Mouse (Mus musculus) 3T3-L1 (cell line): ENCODE results near the gene Sema4f.

Experiments used
- DNase-seq: peaks from one replicate; pipeline ENCODE4 v3.0.0-alpha.2; 2015; ENCODE audit warnings: low read depth, low spot score

Sema4f gene

DNA sequence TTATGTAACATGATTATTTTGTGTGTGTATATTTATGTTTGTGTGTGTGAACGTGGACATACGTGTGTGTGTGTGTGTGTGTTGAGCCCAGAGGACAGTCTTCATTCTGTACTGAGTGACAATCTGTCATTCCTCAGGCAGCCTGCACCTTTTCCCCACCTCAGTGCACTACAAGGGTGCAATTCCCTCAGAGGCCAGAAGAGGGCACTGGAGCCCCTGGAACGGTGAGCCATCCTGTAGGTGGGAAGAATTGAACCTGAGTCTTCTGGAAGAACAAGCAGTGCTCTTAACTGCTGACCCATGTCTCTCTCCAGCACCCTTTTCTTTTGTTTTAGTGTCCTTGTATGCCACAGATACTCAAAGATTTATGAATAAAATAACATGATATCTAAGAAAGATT, 23.7 kb downstream of the Sema4f start:
- DNase-seq = peak; percentile 81

DNA sequence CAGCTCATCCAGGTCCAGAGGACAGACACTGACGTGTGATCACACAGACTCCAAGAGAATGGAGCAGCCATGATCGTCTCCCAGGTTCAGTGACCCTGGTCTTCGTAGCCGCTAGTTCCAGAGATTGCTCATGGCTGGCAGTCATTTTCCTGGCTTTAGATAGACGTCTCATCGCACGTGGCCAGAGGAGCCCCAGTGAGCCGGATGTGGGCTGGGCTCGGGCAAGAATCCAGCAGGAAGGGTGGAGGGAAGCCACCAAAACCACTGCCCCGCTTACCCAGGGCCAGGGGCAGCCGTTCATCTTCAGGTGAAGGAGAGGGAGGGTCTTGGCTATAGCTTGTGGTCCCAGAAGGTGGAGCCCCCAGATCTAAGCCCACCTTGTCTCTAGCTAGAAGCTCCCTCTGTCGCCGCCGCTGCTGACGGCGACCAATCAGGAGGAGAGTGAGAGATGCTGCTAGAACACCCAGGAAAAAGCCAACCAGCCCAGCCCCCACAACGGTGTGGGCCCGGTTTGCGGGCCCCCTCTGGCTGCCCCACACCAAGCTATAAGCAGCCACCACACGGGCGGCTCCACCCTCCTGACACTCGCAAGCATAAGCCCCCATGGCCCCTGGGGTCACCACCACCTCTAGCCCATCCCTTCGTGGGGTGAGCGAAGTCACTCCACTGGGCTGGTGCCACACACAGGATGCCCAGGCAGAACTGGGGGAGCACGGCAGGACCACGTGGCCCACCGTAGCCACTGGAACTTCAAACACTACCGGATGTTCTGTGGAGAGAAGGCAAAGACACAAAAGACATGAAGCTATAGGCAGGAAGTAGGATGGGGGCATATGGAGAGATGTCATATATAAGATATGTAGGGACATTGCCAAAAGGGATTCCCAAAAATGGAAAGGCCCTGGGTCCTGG, 26.0 kb downstream of the Sema4f start:
- DNase-seq = peak; percentile 24

DNA sequence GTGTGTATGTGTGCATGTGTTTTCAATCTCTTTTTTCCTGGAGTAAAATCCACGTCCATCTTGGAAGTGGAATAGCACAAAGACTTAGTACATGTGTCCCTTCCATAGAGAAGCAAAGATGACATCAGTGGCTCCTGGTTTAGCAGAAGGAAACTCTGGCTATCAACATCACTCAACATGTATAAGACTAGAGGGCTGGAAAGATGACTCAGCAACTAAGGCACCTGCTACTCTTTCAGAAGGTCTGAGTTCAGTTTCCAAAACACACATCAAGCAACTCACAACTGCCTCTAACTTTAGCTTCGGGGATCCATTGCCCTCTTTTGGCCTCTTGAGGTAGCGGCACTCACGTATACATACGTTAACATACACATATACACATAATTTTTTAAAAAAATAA, 28.3 kb downstream of the Sema4f start:
- no peak for DNase-seq

DNA sequence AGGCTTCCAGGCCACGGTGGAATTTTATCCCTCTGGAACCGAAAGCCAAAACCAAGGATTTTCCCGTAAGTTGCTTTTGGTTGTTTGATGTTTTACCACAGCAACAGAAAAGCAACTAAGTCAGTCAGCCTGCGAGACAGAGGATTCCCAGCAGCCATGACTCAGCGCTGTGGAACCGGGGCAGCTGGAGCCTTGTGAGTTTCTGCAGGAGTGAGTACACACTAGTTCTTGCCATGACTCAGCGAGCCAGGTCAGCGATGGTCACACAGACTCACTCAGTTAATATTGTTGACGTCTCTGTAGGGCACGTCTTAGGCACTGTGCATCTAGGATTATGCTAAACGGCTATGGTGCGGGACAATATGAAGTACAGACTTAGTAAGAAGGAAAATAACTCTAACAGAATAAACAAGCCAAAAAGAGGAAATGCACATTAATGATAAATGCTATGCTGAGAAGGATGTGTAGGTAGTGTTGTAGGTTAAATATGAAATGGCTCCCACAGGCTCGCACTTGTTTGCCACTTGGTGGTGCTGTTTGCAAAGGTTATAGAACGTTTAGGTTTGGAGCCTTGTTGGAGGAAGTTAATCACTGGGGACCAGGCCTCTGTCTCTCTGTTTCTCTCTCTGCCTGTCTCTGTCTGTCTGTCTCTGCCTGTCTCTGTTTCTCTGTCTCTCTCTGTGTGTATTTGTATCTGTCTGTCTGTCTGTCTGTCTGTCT, 30.3 kb downstream of the Sema4f start:
- peak; percentile 99 for DNase-seq

GRCm38 (mm10) chr6:82908034-82908433, 31.5 kb downstream of the Sema4f start:
- peak; percentile 96 for DNase-seq

DNA sequence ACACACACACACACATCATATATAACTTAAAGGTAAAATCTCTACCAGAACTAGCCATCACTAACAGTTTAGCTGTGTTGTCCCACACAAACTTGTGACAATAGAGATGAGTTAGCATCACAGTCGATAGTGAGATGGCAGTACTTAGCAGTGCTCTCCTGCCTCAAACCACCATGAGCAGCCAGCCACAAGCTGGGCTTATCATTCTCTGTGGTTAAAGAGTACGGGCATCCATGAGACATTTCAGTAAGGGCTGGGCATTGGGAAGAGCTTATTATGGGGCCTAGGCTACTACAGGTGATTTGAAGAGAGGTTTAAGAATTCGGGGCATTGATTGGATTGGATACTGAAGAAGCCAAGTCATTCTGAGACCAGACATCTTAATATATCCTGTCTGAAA, 32.6 kb downstream of the Sema4f start:
- DNase-seq = no peak

- DNase-seq = no peak
These were observed 37.0 kb downstream of the Sema4f start for GRCm38 (mm10) chr6:82902559-82902958.

- DNase-seq = no peak
These were observed 40.8 kb downstream of the Sema4f start for GRCm38 (mm10) chr6:82898745-82899144.

GRCm38 (mm10) chr6:82898227-82898626, 41.3 kb downstream of the Sema4f start:
- no peak for DNase-seq

DNA sequence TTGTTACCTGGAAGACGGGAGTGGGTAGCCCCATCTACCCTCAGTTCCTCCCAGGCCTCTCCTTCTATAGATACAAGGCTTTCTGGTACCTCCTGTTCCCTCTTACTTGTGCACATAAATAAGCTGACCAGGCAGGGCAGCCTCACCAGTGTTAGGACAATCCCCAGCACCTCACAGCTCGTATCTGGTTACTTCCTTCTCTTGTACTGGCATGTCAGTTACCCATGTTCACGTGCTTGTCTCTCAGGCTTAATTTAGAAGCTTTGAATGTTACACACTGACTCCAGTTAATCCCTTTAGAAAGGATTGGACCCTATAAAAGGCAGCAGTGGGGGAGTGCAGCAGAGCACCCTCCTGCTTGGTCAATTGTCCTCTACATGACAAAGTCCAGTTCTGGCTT, 42.3 kb downstream of the Sema4f start:
- no peak for DNase-seq

- no peak for DNase-seq
These were observed 46.2 kb downstream of the Sema4f start for GRCm38 (mm10) chr6:82893415-82893814.

GRCm38 (mm10) chr6:82892540-82892939, 47.0 kb downstream of the Sema4f start:
- DNase-seq = peak; percentile 79

GRCm38 (mm10) chr6:82891488-82891887, 48.1 kb downstream of the Sema4f start:
- DNase-seq = peak; percentile 64

DNA sequence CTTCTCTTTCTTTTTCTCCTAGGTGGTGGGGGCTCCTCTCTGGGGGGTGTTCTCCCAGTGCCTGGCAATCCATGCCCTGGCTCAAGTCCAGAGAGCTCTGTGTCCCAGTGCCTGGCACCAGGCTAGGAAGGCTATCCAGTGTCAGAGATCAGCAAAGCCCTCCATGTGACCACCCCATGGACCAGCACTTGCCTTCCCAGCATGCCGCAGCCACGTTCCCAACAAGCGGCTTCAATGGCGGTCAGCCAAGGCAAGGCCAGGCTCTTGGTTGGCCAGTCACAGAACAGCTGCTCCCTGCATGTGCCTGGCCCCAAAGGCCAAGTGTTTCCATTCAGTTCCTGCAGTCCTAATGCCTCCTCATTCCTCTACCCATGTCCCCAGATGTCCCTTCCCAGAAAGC, 53.2 kb downstream of the Sema4f start:
- DNase-seq = no peak

DNA sequence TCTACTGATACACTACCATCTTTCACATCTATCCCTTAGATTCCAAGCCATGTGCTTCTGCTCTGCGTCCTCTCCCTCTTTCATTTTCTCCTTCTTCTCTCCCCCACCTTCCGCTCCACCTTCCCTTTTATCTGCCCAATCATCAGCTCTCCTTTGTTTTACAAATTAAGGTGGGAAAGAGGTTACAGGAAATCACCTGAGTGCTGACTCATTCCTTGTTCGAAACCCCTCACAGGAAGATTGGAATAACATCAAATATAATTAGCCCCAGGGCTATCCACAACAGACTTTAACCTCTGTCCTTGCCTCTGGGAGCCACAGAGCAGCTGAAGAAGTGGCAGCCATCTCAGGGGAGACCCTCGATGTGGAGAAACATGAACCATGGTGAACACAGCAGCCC, 53.7 kb downstream of the Sema4f start:
- no peak for DNase-seq

DNA sequence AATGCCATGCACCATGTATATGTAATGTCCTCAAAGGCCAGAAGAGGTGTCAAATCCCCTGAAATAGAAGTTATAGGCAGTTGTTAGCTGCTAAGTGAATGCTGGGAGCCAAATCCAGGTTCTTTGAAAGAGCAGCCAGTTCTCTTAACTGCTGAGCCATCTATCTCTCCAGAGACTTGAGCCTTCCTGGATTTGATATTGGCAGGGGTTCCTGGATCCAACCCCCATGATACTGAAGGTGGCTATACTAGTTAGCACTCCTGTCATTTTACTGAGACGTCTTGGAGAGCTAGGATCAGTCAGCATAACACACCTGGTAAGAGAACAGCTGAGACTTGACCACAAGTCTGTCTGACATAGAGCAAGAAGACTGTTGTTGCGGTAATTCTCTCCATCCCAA, 54.1 kb downstream of the Sema4f start:
- no peak for DNase-seq

DNA sequence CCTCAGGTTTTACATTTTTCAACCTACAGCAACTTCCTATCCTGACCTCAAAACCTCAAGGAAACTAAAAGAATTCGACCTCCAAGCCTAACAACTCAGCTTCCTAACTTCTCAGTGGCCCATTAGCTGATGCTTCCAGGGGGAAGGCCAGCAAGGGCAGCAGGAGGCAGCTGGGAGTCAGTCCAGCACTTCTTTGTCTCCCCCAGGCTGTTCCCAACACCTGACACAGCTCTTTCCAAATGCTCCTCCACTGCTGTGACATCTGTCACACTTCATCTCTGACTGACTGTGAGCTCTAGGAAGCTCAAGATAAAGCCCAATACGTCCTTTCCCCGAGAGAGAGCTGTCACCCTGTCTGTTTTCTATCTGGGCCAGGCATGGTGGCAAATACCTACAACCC, 55.0 kb downstream of the Sema4f start:
- DNase-seq = no peak

- DNase-seq = peak; percentile 55
These were observed 58.0 kb downstream of the Sema4f start for GRCm38 (mm10) chr6:82881485-82882096.

GRCm38 (mm10) chr6:82880807-82881206, 58.8 kb downstream of the Sema4f start:
- DNase-seq = peak; percentile 51

DNA sequence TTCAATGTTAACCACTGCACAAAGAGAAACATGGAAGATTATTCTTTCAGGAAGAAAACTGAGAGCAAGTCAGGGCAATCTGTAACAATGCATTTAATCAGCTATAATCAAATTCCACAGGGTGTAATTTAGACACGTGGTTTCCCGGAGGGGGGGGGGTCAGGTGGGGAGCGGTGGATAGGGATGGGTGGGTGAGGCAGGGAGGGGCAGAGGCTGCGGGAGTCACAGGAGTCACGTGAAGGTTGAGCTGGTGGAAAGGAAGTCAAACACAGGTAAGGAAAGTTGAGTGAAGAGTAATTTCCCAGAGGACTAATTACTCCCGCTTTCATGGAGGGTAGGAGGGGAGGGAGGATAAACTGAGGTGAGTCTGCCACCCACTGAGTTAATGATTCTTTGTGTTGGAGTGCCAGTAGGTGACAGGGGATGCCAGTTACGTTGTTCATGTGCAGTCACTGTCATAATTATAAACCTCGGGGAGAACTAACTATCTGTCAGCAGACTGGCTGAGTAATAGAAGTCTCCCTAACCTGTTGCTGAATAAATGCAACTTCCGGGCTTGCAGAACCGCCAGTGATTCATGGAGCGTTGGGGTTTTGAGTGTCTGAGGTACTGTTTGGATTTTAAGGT, 60.0 kb downstream of the Sema4f start:
- DNase-seq = no peak

DNA sequence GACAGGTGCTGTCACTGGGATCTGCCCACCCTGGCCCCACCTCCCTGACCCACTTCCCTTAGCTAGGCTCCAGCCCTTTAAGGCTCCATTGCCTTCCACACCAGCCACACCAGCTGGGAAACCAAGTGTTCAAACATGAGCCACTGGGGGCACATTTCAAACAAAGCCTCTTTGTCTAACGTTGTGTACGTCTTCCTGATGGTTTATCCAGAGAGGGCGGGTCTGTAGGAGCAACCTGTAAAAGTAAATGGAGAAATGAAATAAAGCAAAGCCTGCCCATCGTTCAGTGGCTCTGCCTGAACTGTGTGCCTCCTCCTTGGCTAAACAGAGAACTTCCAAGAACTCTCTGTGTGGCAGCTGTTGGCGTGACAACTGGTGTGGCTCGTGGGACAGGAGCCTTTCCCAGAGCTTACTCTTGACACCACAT, 64.0 kb downstream of the Sema4f start:
- no peak for DNase-seq

GRCm38 (mm10) chr6:82872332-82872707, 67.2 kb downstream of the Sema4f start:
- DNase-seq = no peak
